Mouse (Mus musculus): ENCODE measurements around the gene Slc24a4. TPM values are rescaled to one million over a fixed set of nuclear protein-coding genes. Genes with fewer than 3 reads are reported as not detected.

The Slc24a4 gene
- polyA plus RNA-seq, 1 experiment from 2014 or later: 1.2 TPM

DNA sequence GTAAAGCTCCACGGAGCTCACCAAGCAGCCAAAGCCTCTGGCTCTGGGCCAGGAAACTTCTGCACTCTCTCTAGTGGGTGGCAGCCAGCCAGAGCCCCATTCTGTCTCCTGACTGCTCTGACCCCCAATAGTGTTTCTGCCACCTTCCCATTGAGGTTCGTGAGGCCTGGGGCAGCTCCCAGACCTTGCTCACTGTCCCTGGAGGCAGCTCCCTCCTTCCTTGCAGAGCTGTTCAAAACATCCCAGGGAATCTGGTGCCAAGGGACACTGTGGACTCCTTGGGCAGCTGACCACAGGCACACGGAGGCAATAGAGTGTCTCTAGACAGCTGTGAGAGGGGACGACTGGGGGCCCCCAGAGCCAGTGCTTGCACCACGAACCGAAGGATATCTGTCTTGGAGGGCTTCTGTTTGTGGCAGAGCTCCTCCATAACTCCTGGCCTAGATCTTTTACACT is 179.5 kb downstream of the Slc24a4 start:
- H3K4me2 ChIP-seq (ENCODE audit: low read length): no peak overlapping the region

DNA sequence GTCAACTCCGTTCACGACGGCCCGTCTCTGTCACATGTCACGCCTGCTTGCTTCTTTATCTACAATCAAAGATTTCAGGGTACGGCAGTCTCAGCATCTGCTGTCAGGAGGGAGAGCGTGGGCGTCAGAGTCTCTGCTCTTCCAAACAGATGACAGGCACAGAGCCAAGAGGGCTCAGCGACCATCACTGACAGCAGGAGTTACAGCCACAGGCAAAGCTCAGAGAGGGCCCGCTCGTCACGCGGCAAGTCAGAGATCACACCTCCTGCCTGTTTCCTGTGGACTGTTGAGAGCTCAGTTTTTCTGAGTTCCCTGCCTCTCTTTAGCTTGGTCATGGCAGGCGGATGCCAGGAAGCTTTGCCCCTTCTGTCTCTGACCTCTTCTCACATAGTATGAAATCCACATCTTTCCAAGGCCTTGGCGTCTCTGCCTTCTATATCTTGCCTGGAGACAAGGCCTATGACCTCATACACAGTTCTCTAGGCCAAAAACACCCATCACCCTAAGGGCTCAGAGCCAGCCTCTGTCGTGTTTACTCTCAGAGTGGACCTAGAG is 180.0 kb downstream of the Slc24a4 start:
- no peak overlapping the region for H3K4me2 ChIP-seq (ENCODE audit: low read length)

More for the DNA sequence above, 179.5 kb downstream of the Slc24a4 start:
- ATAC-seq (ENCODE audit: low FRiP score, low TSS enrichment) (0 out of 2 replicates have a peak, but pooled peaks have one; percentile 8), DNase-seq (peak; percentile 64)
- Histone ChIP-seq H3K4me1 (ENCODE audit: control insufficient read depth, insufficient read depth, low read length) (0 out of 2 replicates have a peak, but pooled peaks cover 8% of the 10 kb centered on the region), H3K4me3 (replicated peaks; ENCODE audit: low read depth, low read length) (no peak overlapping the region), H3K36me3 (ENCODE audit: control insufficient read depth, insufficient read depth, low read length) (no peaks in the 10 kb centered on the region), H3K9ac (replicated peaks; ENCODE audit: low read length) (no peak overlapping the region), H3K27ac (replicated peaks; ENCODE audit: low read depth, low read length) (peak overlapping the region; percentile 34), H3K27me3 (ENCODE audit: control insufficient read depth, insufficient read depth, low read length) (no peaks in the 10 kb centered on the region), H3K9me3 (ENCODE audit: control insufficient read depth, low read length) (no peaks in the 10 kb centered on the region)
- 64% methylated on average over 6 of the region's 6 CpGs for WGBS

DNA sequence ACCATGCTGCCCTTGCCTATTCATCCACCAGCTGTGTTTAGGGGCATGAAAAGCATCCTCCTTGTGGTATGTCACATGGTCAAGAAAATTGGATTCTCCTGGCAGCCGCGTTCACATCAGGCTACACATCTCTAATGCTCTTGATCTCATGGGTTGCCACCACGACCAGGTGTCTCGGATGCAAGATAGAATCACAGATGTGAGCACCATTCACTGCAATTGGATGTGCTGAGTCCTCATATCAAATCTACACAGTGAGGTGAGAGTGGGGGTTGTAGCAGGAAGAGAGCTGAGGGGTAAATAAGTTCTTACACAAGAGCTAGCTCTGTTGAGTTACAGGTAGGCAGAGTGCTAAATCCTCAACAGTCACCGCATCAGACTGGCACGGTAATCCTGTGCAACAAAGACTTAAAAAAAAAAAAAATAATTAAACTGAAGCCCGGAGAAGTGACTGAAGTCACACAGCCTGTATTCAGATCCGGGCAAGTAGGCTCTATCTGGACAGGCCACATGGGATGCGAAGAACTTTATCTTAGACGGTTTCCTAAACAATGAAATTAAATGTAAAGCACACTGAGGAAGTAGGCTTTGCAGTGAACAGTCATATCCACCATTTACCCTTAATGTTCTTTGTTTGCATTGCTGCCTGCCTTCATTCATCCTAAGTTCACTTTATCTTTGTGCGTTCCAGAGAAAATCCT is 180.7 kb downstream of the Slc24a4 start:
- 92% methylated on average over 11 of the region's 11 CpGs for WGBS
- Histone ChIP-seq H3K9ac (replicated peaks; ENCODE audit: low read length) (no peak overlapping the region), H3K4me1 (ENCODE audit: control insufficient read depth, insufficient read depth, low read length) (0 out of 2 replicates have a peak, but pooled peaks cover 8% of the 10 kb centered on the region), H3K36me3 (ENCODE audit: control insufficient read depth, insufficient read depth, low read length) (no peaks in the 10 kb centered on the region), H3K27ac (replicated peaks; ENCODE audit: low read depth, low read length) (no peak overlapping the region), H3K4me2 (ENCODE audit: low read length) (no peak overlapping the region), H3K27me3 (ENCODE audit: control insufficient read depth, insufficient read depth, low read length) (no peaks in the 10 kb centered on the region), H3K4me3 (replicated peaks; ENCODE audit: low read depth, low read length) (no peak overlapping the region), H3K9me3 (ENCODE audit: control insufficient read depth, low read length) (no peaks in the 10 kb centered on the region)
- no peak for DNase-seq
- no peak for ATAC-seq (ENCODE audit: low FRiP score, low TSS enrichment)

More for the DNA sequence above, 180.0 kb downstream of the Slc24a4 start:
- Histone ChIP-seq H3K4me3 (replicated peaks; ENCODE audit: low read depth, low read length) (no peak overlapping the region), H3K27ac (replicated peaks; ENCODE audit: low read depth, low read length) (peak overlapping the region; percentile 34), H3K4me1 (ENCODE audit: control insufficient read depth, insufficient read depth, low read length) (0 out of 2 replicates have a peak, but pooled peaks cover 8% of the 10 kb centered on the region), H3K9me3 (ENCODE audit: control insufficient read depth, low read length) (no peaks in the 10 kb centered on the region), H3K36me3 (ENCODE audit: control insufficient read depth, insufficient read depth, low read length) (no peaks in the 10 kb centered on the region), H3K9ac (replicated peaks; ENCODE audit: low read length) (no peak overlapping the region), H3K27me3 (ENCODE audit: control insufficient read depth, insufficient read depth, low read length) (no peaks in the 10 kb centered on the region)
- WGBS: 51% methylated on average over 16 of the region's 16 CpGs
- ATAC-seq (ENCODE audit: low FRiP score, low TSS enrichment) (peak; percentile 50), DNase-seq (peak; percentile 64)

DNA sequence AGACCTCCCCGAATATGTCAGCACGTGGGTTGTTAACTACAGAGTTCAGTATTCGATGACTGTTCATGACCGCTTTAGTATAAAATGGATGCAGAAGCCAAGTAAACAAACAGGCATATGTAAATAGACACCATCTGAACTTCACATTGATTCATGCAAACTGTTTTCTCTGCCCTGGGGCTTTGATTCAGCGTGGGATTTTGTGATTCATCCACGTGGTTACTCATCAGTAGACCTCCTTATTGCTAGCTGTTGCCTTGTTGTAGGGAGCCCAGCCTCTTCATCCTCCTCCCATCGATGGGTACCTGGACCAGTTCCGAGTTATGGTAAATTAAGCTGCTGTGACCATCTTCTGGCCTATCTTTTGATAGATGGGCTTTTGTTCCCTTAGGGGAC is 181.3 kb downstream of the Slc24a4 start:
- H3K27ac ChIP-seq (replicated peaks; ENCODE audit: low read depth, low read length): no peak overlapping the region
- no peak overlapping the region for H3K4me3 ChIP-seq (replicated peaks; ENCODE audit: low read depth, low read length)
- no peaks in the 10 kb centered on the region for H3K27me3 ChIP-seq (ENCODE audit: control insufficient read depth, insufficient read depth, low read length)
- H3K36me3 ChIP-seq (ENCODE audit: control insufficient read depth, insufficient read depth, low read length): no peaks in the 10 kb centered on the region
- H3K9me3 ChIP-seq (ENCODE audit: control insufficient read depth, low read length): no peaks in the 10 kb centered on the region
- 0 out of 2 replicates have a peak, but pooled peaks cover 8% of the 10 kb centered on the region for H3K4me1 ChIP-seq (ENCODE audit: control insufficient read depth, insufficient read depth, low read length)
- 90% methylated on average over 8 of the region's 8 CpGs for WGBS
- no peak for ATAC-seq (ENCODE audit: low FRiP score, low TSS enrichment)
- no peak overlapping the region for H3K4me2 ChIP-seq (ENCODE audit: low read length)
- no peak for DNase-seq
- H3K9ac ChIP-seq (replicated peaks; ENCODE audit: low read length): no peak overlapping the region

DNA sequence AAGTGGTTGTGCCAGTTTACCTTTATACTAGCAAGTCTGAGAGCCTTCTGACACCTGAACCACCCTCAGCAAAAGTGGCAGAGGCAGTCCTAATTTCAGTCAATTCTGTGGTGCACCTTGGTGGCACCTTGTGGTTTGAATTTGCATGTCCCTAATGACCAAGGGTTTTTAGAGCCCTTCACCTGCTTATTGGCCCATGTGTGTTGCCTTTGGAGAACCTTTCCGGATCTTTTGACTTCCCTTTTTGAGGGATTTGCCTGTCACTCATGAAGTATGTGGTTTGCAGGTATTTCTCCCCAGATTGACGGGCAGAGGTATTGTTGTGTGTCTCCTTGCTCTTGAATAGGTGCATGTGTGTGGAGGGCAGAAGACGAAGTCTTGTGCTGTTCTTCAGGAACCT is 181.7 kb downstream of the Slc24a4 start:
- no peak overlapping the region for H3K9ac ChIP-seq (replicated peaks; ENCODE audit: low read length)
- no peak for DNase-seq
- H3K9me3 ChIP-seq (ENCODE audit: control insufficient read depth, low read length): no peaks in the 10 kb centered on the region
- H3K4me1 ChIP-seq (ENCODE audit: control insufficient read depth, insufficient read depth, low read length): 0 out of 2 replicates have a peak, but pooled peaks cover 8% of the 10 kb centered on the region
- H3K27me3 ChIP-seq (ENCODE audit: control insufficient read depth, insufficient read depth, low read length): no peaks in the 10 kb centered on the region
- ATAC-seq (ENCODE audit: low FRiP score, low TSS enrichment): no peak
- 92% methylated on average over 3 of the region's 3 CpGs for WGBS
- no peaks in the 10 kb centered on the region for H3K36me3 ChIP-seq (ENCODE audit: control insufficient read depth, insufficient read depth, low read length)
- H3K4me3 ChIP-seq (replicated peaks; ENCODE audit: low read depth, low read length): no peak overlapping the region
- no peak overlapping the region for H3K27ac ChIP-seq (replicated peaks; ENCODE audit: low read depth, low read length)
- H3K4me2 ChIP-seq (ENCODE audit: low read length): no peak overlapping the region

DNA sequence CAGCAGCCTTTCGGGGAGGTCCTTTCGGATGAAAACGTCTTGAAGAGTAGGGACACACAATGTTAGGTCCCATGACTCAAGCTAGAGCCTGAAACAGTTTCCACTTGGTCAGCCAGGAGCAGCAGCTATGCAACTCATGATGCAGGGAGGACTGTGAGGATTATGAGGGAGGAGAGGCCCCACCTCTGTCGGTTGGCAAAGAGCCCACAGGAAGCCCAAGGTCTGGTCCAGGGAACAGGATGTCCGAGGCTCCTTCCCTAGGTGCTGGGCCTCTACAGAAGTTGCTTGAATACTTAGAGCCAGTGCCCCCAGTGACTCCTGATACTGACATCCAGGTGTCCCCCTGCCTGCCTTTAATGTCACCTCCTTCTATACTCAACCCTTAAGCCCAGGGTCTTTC is 182.9 kb downstream of the Slc24a4 start:
- Histone ChIP-seq H3K27ac (replicated peaks; ENCODE audit: low read depth, low read length) (no peak overlapping the region), H3K4me1 (ENCODE audit: control insufficient read depth, insufficient read depth, low read length) (0 out of 2 replicates have a peak, but pooled peaks cover 8% of the 10 kb centered on the region), H3K36me3 (ENCODE audit: control insufficient read depth, insufficient read depth, low read length) (no peaks in the 10 kb centered on the region), H3K9ac (replicated peaks; ENCODE audit: low read length) (no peak overlapping the region), H3K27me3 (ENCODE audit: control insufficient read depth, insufficient read depth, low read length) (no peaks in the 10 kb centered on the region), H3K9me3 (ENCODE audit: control insufficient read depth, low read length) (no peaks in the 10 kb centered on the region), H3K4me3 (replicated peaks; ENCODE audit: low read depth, low read length) (no peak overlapping the region), H3K4me2 (ENCODE audit: low read length) (no peak overlapping the region)
- DNase-seq (no peak), ATAC-seq (ENCODE audit: low FRiP score, low TSS enrichment) (no peak)
- 93% methylated on average over 5 of the region's 5 CpGs for whole genome bisulfite sequencing

Other genes with a start within 250 kb of the Slc24a4 start
- gene Trip11, start 215.5 kb upstream of the Slc24a4 start, polyA plus RNA-seq (2014; fragmentation: Nextera tagmentation; extraction: Ambion mirVana): 22.6 and 24.3 TPM in 2 replicates
- gene Atxn3, start 170.5 kb upstream of the Slc24a4 start, polyA plus RNA-seq (2014; fragmentation: Nextera tagmentation; extraction: Ambion mirVana): 13.6 and 19.5 TPM in 2 replicates
- 32.3 and 37.4 TPM in 2 replicates for gene Cpsf2, start 152.7 kb upstream of the Slc24a4 start, polyA plus RNA-seq (2014; fragmentation: Nextera tagmentation; extraction: Ambion mirVana)
- gene Rin3, start 154.3 kb downstream of the Slc24a4 start, polyA plus RNA-seq (2014; fragmentation: Nextera tagmentation; extraction: Ambion mirVana): 1.4 and 3.5 TPM in 2 replicates